Mouse (Mus musculus): ENCODE data around the gene Capg.

Gene Capg

GRCm38 (mm10) chr6:72544283-72544987 lies at the start of gene Capg:
TSS of gene Capg (plus strand) at chr6:72544391.
- peak; percentile 68 for DNase-seq (ENCODE audit: low spot score)

DNA sequence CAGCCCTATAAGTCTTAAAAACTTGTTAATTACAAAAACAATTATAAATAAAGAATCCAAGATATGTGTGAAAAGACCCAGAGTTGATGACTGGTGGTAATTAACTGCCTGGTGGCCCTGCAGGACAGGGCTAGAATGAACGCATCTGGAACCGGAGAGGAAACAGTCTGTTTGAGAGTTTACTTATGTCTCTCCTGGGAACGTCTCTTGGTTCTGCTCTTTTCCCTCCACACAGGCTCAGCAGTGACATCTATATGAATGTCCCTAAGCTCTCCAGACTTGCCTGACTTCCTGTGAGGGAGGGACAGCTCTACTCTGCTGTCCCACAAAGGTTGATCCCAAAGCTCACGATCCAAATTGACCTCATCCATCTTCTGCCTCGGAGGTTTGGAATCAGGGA lies 45.2 kb upstream of the Capg start:
- DNase-seq (ENCODE audit: low spot score), result no peak

DNA sequence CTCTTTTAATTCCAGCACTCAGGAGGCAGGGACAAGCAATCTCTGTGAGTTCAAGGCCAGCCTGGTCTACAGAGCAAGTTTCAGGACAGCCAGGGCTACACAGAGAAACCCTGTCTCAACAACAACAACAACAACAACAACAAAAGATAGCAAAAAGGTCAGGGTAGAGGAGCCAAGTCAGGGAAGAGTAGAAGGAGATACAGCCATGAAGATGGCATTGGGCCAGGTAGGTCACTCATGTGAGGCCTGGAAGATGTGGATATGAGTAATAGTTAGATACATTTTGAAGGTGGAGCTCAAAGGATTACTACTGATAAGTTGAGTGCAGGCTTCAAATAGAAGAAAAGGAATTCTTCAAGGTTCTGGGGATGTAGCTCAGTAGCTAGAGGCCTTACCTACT lies 40.9 kb upstream of the Capg start:
- no peak for DNase-seq (ENCODE audit: low spot score)

DNA sequence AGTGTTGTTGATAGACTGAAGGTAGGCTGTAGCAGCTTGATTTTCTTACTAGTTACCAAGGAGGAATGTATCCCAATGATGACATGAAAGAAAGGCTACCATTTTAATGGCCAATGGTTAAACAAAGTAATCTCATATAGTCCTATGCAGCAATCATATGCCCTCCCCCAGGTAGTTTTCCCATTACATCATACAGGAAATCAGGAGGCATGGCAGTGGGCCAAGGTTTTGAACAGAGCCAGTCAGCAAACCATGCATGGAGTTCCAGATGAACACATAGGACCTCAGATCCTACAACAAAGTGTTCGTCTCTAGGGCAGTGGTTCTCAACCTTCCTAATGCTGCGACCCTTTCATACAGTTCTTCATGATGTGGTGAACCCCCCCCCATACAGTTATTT lies 40.3 kb upstream of the Capg start:
- DNase-seq (ENCODE audit: low spot score), result no peak

DNA sequence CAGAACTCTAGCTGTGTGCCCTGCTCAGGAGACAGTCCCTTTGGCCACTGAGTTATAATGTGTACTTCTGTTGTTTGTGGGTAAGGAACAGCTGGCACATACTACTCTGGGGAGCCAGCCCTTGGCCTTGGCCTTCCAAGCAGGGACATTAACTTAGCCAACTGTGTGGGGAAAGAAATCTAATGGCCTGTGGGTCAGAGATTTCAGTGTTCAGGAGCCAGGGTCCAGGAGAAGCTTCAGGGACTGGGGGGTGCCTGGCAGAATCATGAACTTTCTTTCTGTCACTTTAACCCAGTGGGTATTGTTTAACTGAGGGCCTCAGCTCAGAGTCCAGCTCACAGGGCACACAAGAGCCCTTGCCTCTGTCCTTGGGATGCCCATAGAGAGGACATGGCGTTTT lies 38.1 kb upstream of the Capg start:
- no peak for DNase-seq (ENCODE audit: low spot score)

DNA sequence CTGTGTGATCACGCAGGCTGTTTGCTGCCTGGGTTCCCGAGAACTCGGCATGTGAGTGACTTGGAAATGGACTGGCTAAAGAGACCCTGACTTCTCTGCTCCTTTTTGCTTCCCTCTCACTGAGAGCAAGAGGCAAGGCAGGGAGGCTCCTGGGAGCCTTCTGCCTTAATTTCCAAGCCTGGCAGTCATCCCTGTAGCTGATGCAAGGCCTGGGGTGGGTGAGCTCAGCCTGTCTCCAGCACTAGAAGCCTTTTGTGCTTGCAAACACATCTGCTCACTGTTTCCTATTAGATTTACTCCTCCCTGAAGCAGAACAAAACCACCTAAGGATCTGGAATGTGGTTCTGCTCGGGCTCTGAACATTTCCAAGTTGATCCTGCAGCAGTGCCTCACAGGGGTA lies 35.6 kb upstream of the Capg start:
- DNase-seq (ENCODE audit: low spot score), result no peak

- no peak for DNase-seq (ENCODE audit: low spot score)
Observed at GRCm38 (mm10) chr6:72509872-72510435, 34.2 kb upstream of the Capg start.

DNA sequence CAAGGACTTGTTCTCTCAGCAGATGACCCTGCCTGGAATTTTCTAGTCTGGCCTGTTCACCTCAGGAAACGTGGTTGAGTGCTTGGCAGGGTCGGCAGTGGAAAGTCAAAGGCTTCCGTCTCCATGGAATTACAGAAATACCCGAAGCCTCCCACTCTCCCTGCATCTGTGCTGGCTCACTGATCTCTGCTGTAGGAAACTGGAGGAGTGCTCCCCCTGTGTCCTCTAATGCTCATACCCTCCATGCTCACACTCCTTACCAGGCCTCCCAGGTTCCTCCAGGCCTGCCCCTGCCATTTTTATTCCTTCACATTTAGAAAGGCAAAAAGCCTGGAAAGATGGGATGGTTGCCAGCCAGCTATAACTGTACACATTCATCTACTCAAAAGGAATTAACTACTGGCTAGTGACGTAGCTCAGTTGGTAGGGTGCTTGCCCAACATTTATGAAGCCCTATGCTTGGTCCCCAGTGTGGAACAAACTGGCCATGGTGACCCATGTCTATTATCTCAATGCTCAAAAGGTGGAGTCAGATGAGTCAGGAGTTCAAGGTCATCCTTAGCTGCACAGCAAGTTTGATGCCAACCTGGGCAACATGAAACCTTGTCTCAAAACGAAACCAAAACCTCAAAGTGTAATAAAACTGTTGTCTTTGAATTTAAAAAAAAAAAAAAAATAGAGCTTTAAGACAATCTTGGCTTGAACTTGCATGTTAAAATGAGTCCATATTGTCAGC lies 33.3 kb upstream of the Capg start:
- no peak for DNase-seq (ENCODE audit: low spot score)

- DNase-seq (ENCODE audit: low spot score), result peak; percentile 76
Observed at GRCm38 (mm10) chr6:72512386-72513070, 31.7 kb upstream of the Capg start.

DNA sequence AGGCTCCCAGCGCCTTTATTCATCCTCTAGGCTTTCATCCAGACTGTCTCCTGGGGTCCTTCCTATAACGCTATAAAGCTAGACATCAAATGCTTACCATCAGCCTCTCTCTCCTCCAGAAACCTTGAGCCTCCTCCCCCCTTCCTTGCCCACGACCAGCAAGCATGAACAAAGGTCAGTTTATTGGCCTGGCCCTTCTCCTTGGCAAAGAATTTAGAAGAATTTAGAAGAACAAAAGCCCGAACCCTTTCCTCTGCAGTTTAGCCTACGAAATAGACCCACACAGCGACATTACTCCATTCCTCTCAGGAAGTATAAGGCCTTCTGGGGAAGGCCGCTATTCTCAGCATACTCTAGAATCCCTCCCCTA lies 31.1 kb upstream of the Capg start:
- DNase-seq (ENCODE audit: low spot score), result no peak

- DNase-seq (ENCODE audit: low spot score), result no peak
Observed at GRCm38 (mm10) chr6:72515644-72516043, 28.5 kb upstream of the Capg start.

DNA sequence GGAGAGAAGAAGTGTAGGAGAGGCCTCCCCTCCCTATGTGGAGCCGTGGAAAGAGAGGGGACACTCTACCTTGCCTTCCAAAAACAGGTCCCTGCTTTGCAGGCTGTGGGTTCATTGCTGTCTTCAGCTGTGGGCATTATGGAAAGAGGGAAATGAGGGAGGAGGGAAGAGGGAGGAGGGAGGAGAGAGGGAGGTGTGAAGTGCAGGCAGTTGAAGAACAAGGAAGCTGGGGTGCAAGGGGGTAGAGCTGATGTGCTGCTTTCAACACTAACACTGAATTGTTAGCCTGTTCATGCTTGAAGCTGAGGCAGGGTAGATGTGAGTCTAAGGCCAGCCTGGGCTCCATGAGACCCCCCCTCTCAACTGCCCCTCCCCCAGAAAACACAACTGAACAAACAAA lies 25.3 kb upstream of the Capg start:
- no peak for DNase-seq (ENCODE audit: low spot score)

DNA sequence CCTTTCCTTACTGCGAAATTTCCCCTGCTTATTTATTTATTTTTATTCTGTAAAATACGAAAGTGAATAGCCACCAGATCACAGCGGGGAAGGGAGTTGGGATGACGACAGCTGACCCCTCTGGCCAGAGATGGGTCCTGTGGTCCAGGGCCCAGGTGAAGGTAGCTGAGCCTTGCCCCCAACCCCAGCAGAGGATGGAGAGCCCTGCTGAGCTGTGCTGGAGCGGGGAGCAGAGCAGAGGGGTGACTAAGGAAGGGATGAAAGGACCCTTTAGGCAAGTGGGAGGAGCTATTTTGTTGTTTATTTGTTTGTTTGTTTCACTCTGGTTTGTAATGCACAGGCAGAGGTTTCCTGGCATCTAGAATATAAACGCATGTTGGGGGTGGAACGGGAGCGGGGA lies 24.9 kb upstream of the Capg start:
- DNase-seq (ENCODE audit: low spot score), result no peak

GRCm38 (mm10) chr6:72519892-72520663 lies 24.1 kb upstream of the Capg start:
- no peak for DNase-seq (ENCODE audit: low spot score)

GRCm38 (mm10) chr6:72520904-72521303 lies 23.3 kb upstream of the Capg start:
- no peak for DNase-seq (ENCODE audit: low spot score)

- DNase-seq (ENCODE audit: low spot score), result no peak
Observed at GRCm38 (mm10) chr6:72521607-72522006, 22.6 kb upstream of the Capg start, which contains the start of gene Sh2d6. TSS of gene Sh2d6 (minus strand) at chr6:72521707.

DNA sequence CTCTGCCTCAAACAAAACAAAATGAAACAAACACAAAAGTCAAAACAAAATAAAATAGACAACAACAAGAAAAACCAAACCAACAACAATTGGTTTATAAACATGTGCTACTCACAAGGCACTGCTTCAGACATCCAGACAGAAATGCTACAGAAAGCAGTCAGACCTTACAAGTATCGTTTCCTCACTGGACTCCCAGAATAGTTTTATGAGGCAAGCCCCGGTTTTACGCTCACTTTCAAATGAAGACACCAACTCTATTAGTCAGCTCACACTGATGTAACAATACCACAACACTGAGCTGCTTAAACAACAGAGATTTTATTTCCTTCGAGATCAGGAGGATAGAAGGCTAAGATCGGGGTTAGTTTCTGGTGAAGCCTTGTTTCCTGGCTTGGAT lies 21.9 kb upstream of the Capg start:
- no peak for DNase-seq (ENCODE audit: low spot score)

DNA sequence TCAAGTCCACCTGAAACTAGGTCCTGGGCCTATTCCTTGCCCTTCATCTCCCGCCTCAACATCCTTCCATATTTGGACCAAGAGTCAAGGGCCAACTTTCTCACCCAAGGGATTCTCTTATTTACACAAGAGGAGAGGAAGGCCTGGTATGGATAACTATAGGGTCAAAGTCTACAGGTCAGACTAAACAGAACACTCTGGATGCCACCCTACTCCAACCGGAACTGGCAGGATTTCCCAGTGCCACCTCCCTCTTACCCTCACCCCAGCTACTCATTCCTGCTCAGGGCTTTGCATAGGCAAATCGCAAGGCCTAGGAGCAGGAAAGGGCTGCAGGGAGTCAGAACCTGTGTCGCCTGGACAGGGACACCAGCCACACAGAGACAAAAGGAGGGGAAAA lies 21.0 kb upstream of the Capg start:
- no peak for DNase-seq (ENCODE audit: low spot score)

DNA sequence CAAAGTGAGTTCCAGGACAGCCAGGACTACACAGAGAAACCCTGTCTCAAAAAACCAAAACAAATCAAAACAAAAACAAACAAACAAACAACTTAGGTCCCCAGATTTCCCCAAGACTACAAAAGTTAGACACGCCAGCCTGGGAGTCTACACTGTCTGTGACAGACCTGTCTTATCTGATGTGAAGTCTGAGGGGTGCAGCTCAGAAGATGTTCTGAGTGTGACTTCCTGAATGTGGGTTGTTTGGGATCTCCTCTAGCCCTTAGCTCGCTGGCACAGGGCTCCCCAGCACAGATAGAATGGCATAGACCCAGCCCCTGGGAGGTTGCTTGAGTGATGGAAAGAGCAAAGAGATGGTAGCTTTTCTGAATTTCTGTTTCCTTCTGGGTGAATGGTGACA lies 20.0 kb upstream of the Capg start:
- DNase-seq (ENCODE audit: low spot score), result no peak

- no peak for DNase-seq (ENCODE audit: low spot score)
Observed at GRCm38 (mm10) chr6:72527070-72527469, 17.1 kb upstream of the Capg start.

GRCm38 (mm10) chr6:72528410-72529151 lies 15.6 kb upstream of the Capg start:
- no peak for DNase-seq (ENCODE audit: low spot score)

All from T-cell, adult 2 months (primary cell).